In genomic region chr2:58710234-58710633, GRCm38 (mm10) we compare ENCODE assay signal across 24 mouse cellular contexts.
A peak's percentile ranks its signal among the peaks of the same experiment; 100 is the strongest.
DNase-seq lines count a peak whose midpoint lies in the region; ATAC-seq and TF ChIP-seq lines count a peak whose summit lies in the region.
"Had no signal": no experiment of that assay in that cellular context is flagged by ENCODE, and none has a peak within 500 bp of the region (broad histone marks: within the 10 kb centered on the region; RNA-seq: fewer than 3 reads in every experiment).

No protein-coding gene starts in this region.

- peak; percentile 43; the same call in 1 of the 2 replicates for ATAC-seq in intestine, embryonic 15.5 days
- ATAC-seq in intestine, postnatal 0 days = no peak
- ATAC-seq in lung, embryonic 15.5 days (ENCODE audit: borderline replicate concordance, extremely low read depth, low FRiP score, low TSS enrichment) = 0 out of 2 replicates have a peak, but pooled peaks have one; percentile 44
- no peak for ATAC-seq in lung, postnatal 0 days
- peak; percentile 69 for ATAC-seq in embryonic facial prominence, embryonic 15.5 days (ENCODE audit: insufficient number of reproducible peaks, low FRiP score, low TSS enrichment, low read depth)
- peak; percentile 86; the same call in 1 of the 2 replicates for ATAC-seq in stomach, embryonic 16.5 days (ENCODE audit: insufficient read depth, low FRiP score)
- ATAC-seq: activated CD4-positive, CD25-positive, alpha-beta regulatory T cell, adult 4 months; forebrain, embryonic 16.5 days; inflammation-experienced regulatory T-cells, adult 6 months; liver, embryonic 12.5 days had no signal

- no peak overlapping the region for H3K4me3 ChIP-seq in intestine, embryonic 15.5 days (replicated peaks)
- no peak overlapping the region for H3K4me3 ChIP-seq in intestine, postnatal 0 days (ENCODE audit: low read depth, low read length)
- H3K4me3 ChIP-seq in lung, embryonic 15.5 days = no peak overlapping the region
- no peak overlapping the region for H3K4me3 ChIP-seq in lung, postnatal 0 days (ENCODE audit: low read depth, low read length)
- no peak overlapping the region for H3K4me3 ChIP-seq in embryonic facial prominence, embryonic 15.5 days (replicated peaks)
- H3K4me3 ChIP-seq in stomach, embryonic 16.5 days (replicated peaks; ENCODE audit: low read length) = no peak overlapping the region
- H3K4me3 ChIP-seq: forebrain, embryonic 10.5 days; limb, embryonic 12.5 days; liver, embryonic 12.5 days had no signal

- DNase-seq in lung, postnatal 0 days (ENCODE audit: low spot score) = no peak
- no peak for DNase-seq in testis, postnatal 14 days (ENCODE audit: low spot score)
- DNase-seq: adrenal gland, adult 8-10 months; cerebellum, adult 11-12 months; cerebellum, postnatal 10 days; gastrocnemius, postnatal 10 days; heart, postnatal 4 days; lung, adult 18-20 months; right cerebral cortex, postnatal 14 days; thymus, adult 18-20 months; thymus, postnatal 4 days had no signal

- WGBS in intestine, embryonic 15.5 days = 51% methylated on average over 5 of the region's 5 CpGs
- 42% methylated on average over 5 of the region's 5 CpGs for WGBS in intestine, postnatal 0 days
- 41% methylated on average over 5 of the region's 5 CpGs for WGBS in lung, embryonic 15.5 days
- WGBS in lung, postnatal 0 days = 53% methylated on average over 5 of the region's 5 CpGs
- WGBS in embryonic facial prominence, embryonic 15.5 days = 38% methylated on average over 5 of the region's 5 CpGs
- WGBS in stomach, embryonic 16.5 days = 22% methylated on average over 5 of the region's 5 CpGs

- H3K9ac ChIP-seq in intestine, embryonic 15.5 days = no peak overlapping the region
- H3K9ac ChIP-seq in intestine, postnatal 0 days (ENCODE audit: low read depth, low read length) = no peak overlapping the region
- no peak overlapping the region for H3K9ac ChIP-seq in lung, embryonic 15.5 days
- no peak overlapping the region for H3K9ac ChIP-seq in lung, postnatal 0 days (replicated peaks; ENCODE audit: low read depth)
- H3K9ac ChIP-seq in embryonic facial prominence, embryonic 15.5 days = no peak overlapping the region
- H3K9ac ChIP-seq in stomach, embryonic 16.5 days (ENCODE audit: low read length) = no peak overlapping the region
- H3K9ac ChIP-seq: hindbrain, embryonic 14.5 days; limb, embryonic 12.5 days; liver, embryonic 12.5 days had no signal

- no peaks in the 10 kb centered on the region for H3K4me1 ChIP-seq in intestine, embryonic 15.5 days (replicated peaks)
- H3K4me1 ChIP-seq in intestine, postnatal 0 days (replicated peaks; ENCODE audit: control insufficient read depth, insufficient read depth, low read length) = no peaks in the 10 kb centered on the region
- peaks cover 21% of the 10 kb centered on the region for H3K4me1 ChIP-seq in lung, embryonic 15.5 days
- H3K4me1 ChIP-seq in lung, postnatal 0 days (ENCODE audit: insufficient read depth, low read depth, low read length) = no peaks in the 10 kb centered on the region
- H3K4me1 ChIP-seq in embryonic facial prominence, embryonic 15.5 days = peaks cover 31% of the 10 kb centered on the region
- peaks cover 12% of the 10 kb centered on the region for H3K4me1 ChIP-seq in stomach, embryonic 16.5 days (ENCODE audit: control insufficient read depth, insufficient read depth, low read length)
- H3K4me1 ChIP-seq: limb, embryonic 12.5 days; liver, embryonic 12.5 days had no signal

- no peak for TF ChIP-seq EP300 in lung, postnatal 0 days (IDR thresholded peaks at IDR 0.05)

- no peak overlapping the region for H3K4me2 ChIP-seq in intestine, embryonic 15.5 days (replicated peaks)
- no peak overlapping the region for H3K4me2 ChIP-seq in intestine, postnatal 0 days (replicated peaks; ENCODE audit: low read depth)
- H3K4me2 ChIP-seq in lung, embryonic 15.5 days = no peak overlapping the region
- no peak overlapping the region for H3K4me2 ChIP-seq in lung, postnatal 0 days (replicated peaks; ENCODE audit: low read depth, low read length)
- no peak overlapping the region for H3K4me2 ChIP-seq in embryonic facial prominence, embryonic 15.5 days (replicated peaks)
- H3K4me2 ChIP-seq in stomach, embryonic 16.5 days (ENCODE audit: low read depth, low read length) = no peak overlapping the region
- H3K4me2 ChIP-seq: hindbrain, embryonic 14.5 days; limb, embryonic 12.5 days; liver, embryonic 12.5 days; midbrain, embryonic 11.5 days had no signal

- TF ChIP-seq CTCF in intestine, postnatal 0 days (IDR thresholded peaks at IDR 0.05; ENCODE audit: low read depth) = no peak
- no peak for TF ChIP-seq CTCF in lung, postnatal 0 days (IDR thresholded peaks at IDR 0.05)

- no peaks in the 10 kb centered on the region for H3K9me3 ChIP-seq in intestine, embryonic 15.5 days
- H3K9me3 ChIP-seq in intestine, postnatal 0 days (ENCODE audit: control insufficient read depth) = no peaks in the 10 kb centered on the region
- H3K9me3 ChIP-seq in lung, embryonic 15.5 days = no peaks in the 10 kb centered on the region
- no peaks in the 10 kb centered on the region for H3K9me3 ChIP-seq in lung, postnatal 0 days (ENCODE audit: low read length)
- H3K9me3 ChIP-seq in embryonic facial prominence, embryonic 15.5 days (replicated peaks) = no peaks in the 10 kb centered on the region
- H3K9me3 ChIP-seq in stomach, embryonic 16.5 days (replicated peaks; ENCODE audit: control insufficient read depth, low read length) = no peaks in the 10 kb centered on the region
- H3K9me3 ChIP-seq: forebrain, embryonic 10.5 days; limb, embryonic 12.5 days; liver, embryonic 12.5 days had no signal

- H3K27me3 ChIP-seq in intestine, embryonic 15.5 days (replicated peaks) = no peaks in the 10 kb centered on the region
- no peaks in the 10 kb centered on the region for H3K27me3 ChIP-seq in intestine, postnatal 0 days (replicated peaks; ENCODE audit: control insufficient read depth, insufficient read depth, low read length)
- H3K27me3 ChIP-seq in lung, embryonic 15.5 days = no peaks in the 10 kb centered on the region
- no peaks in the 10 kb centered on the region for H3K27me3 ChIP-seq in lung, postnatal 0 days (replicated peaks; ENCODE audit: insufficient read depth, low read length)
- no peaks in the 10 kb centered on the region for H3K27me3 ChIP-seq in embryonic facial prominence, embryonic 15.5 days
- H3K27me3 ChIP-seq in stomach, embryonic 16.5 days (ENCODE audit: control insufficient read depth, insufficient read depth, low read length) = no peaks in the 10 kb centered on the region
- H3K27me3 ChIP-seq: limb, embryonic 12.5 days; liver, embryonic 12.5 days had no signal

- H3K27ac ChIP-seq in intestine, embryonic 15.5 days = no peak overlapping the region
- no peak overlapping the region for H3K27ac ChIP-seq in intestine, postnatal 0 days (ENCODE audit: low read depth, low read length)
- H3K27ac ChIP-seq in lung, embryonic 15.5 days = no peak overlapping the region
- H3K27ac ChIP-seq in lung, postnatal 0 days (ENCODE audit: low read length) = no peak overlapping the region
- peak overlapping the region; percentile 81 for H3K27ac ChIP-seq in embryonic facial prominence, embryonic 15.5 days (replicated peaks)
- no peak overlapping the region; the same call in 1 of the 2 replicates for H3K27ac ChIP-seq in stomach, embryonic 16.5 days (ENCODE audit: low read length)
- H3K27ac ChIP-seq: forebrain, embryonic 10.5 days; hindbrain, embryonic 14.5 days; limb, embryonic 12.5 days; liver, embryonic 12.5 days had no signal

- no peaks in the 10 kb centered on the region for H3K36me3 ChIP-seq in intestine, embryonic 15.5 days
- H3K36me3 ChIP-seq in intestine, postnatal 0 days (ENCODE audit: control insufficient read depth, insufficient read depth) = no peaks in the 10 kb centered on the region
- H3K36me3 ChIP-seq in lung, embryonic 15.5 days = no peaks in the 10 kb centered on the region
- H3K36me3 ChIP-seq in lung, postnatal 0 days (ENCODE audit: insufficient read depth, low read length) = no peaks in the 10 kb centered on the region
- no peaks in the 10 kb centered on the region for H3K36me3 ChIP-seq in embryonic facial prominence, embryonic 15.5 days
- H3K36me3 ChIP-seq in stomach, embryonic 16.5 days (ENCODE audit: control insufficient read depth, insufficient read depth, low read length) = no peaks in the 10 kb centered on the region
- H3K36me3 ChIP-seq: forebrain, embryonic 10.5 days; limb, embryonic 12.5 days; liver, embryonic 12.5 days had no signal

Comparison
In these comparisons a context has a peak if more than half of its experiments do, and no peak if none do; other contexts are left out.
1. ATAC-seq: peak in intestine, embryonic 15.5 days (single experiment), lung, embryonic 15.5 days (single experiment), embryonic facial prominence, embryonic 15.5 days (single experiment) and stomach, embryonic 16.5 days (single experiment); none in intestine, postnatal 0 days (single experiment) and lung, postnatal 0 days (single experiment).